Mouse (Mus musculus) heart, postnatal 0 days (tissue): Measurements from ENCODE around the gene Icam5. TPM values are rescaled to one million over a fixed set of nuclear protein-coding genes. Genes with fewer than 3 reads are reported as not detected.

Experiments
- ATAC-seq: fragments of 200-750 bp; cut with Nextera tagmentation; 2 replicates; pipeline ENCODE4 v1.8.0; 2017; ENCODE audit warnings: low read depth, moderate number of reproducible peaks, moderate library complexity; ENCODE audit not compliant: insufficient read depth
- DNase-seq: peaks from one replicate; pipeline ENCODE4 v3.0.0-alpha.2; 2016; ENCODE audit warnings: low spot score
- H3K27ac ChIP-seq: fragments of 300-500 bp; sonication (generic); 2 replicates; pipeline ENCODE4 v1.5.1; 2014; ENCODE audit warnings: low read depth, mild to moderate bottlenecking
- H3K27me3 ChIP-seq: fragments of 300-500 bp; sonication (generic); 2 replicates; pipeline ENCODE4 v1.6.1; 2014; ENCODE audit warnings: low read length, mixed read lengths; ENCODE audit not compliant: control insufficient read depth, insufficient read depth
- H3K36me3 ChIP-seq: fragments of 300-500 bp; sonication (generic); replicated peaks from 2 replicates; pipeline ENCODE4 v1.6.1; 2014; ENCODE audit warnings: low read length, mixed read lengths; ENCODE audit not compliant: control insufficient read depth, insufficient read depth
- H3K4me1 ChIP-seq: fragments of 300-500 bp; sonication (generic); 2 replicates; pipeline ENCODE4 v1.6.1; 2014; ENCODE audit warnings: antibody characterized with exemption; ENCODE audit not compliant: control insufficient read depth, insufficient read depth
- H3K4me2 ChIP-seq: fragments of 300-500 bp; sonication (generic); 2 replicates; pipeline ENCODE4 v1.6.1; 2014; ENCODE audit warnings: low read depth, mild to moderate bottlenecking, low read length, moderate library complexity
- H3K4me3 ChIP-seq: fragments of 300-500 bp; sonication (generic); 2 replicates; pipeline ENCODE4 v1.5.1; 2014; ENCODE audit warnings: low read depth, low read length
- H3K9ac ChIP-seq: fragments of 300-500 bp; sonication (generic); replicated peaks from 2 replicates; pipeline ENCODE4 v1.6.1; 2014; ENCODE audit warnings: low read depth, low read length, mixed read lengths
- H3K9me3 ChIP-seq: fragments of 300-500 bp; sonication (generic); replicated peaks from 2 replicates; pipeline ENCODE4 v1.6.1; 2016; ENCODE audit warnings: low read length; ENCODE audit not compliant: control insufficient read depth
- CTCF ChIP-seq: IDR thresholded peaks from 2 replicates; pipeline ENCODE4 v1.5.1; 2016; ENCODE audit warnings: antibody characterized with exemption, control low read depth, low read depth
- EP300 ChIP-seq: IDR thresholded peaks from 2 replicates; pipeline ENCODE4 v1.6.1; 2016; ENCODE audit warnings: antibody characterized with exemption, low read depth
- WGBS: fragments of 180-500 bp; shearing (Covaris S2); extraction: QIAGEN DNeasy Blood & Tissue Kit; methylation state at CpG from one replicate; pipeline ENCODE4 v1.1.7; 2014; 5-methylcytosine and 5-hydroxymethylcytosine counted together
- polyA plus RNA-seq: library from polyadenylated mRNA; unstranded; fragments of >200 nt; fragmentation: Nextera tagmentation; extraction: Ambion mirVana; gene quantifications from 2 replicates; pipeline ENCODE4 v1.2.1, GENCODE M21; 2015
- total RNA-seq: library from RNA; depleted of rRNA; stranded (reverse); fragments of >200 nt; gene quantifications from 2 replicates; pipeline ENCODE4 v1.2.3, GENCODE M21; 2014; ENCODE audit warnings: low replicate concordance

The Icam5 gene
- total and polyA plus RNA-seq, 2 experiments from 2014 or later = 0.04 TPM; not detected in 1

- 4% methylated on average over 29 of the region's 29 CpGs for WGBS
- Histone ChIP-seq H3K4me3 (peak overlapping the region; percentile 43), H3K4me2 (peak overlapping the region; percentile 58), H3K9ac (no peak overlapping the region), H3K9me3 (no peaks in the 10 kb centered on the region), H3K27me3 (peaks cover 28% of the 10 kb centered on the region), H3K4me1 (no peaks in the 10 kb centered on the region; the same call in 1 of the 2 replicates), H3K27ac (peak overlapping the region; percentile 54), H3K36me3 (no peaks in the 10 kb centered on the region)
- DNase-seq (peak; percentile 44), ATAC-seq (peak; percentile 63)
- no peak for TF ChIP-seq CTCF
Measured at GRCm38 (mm10) chr9:21014691-21015570, 16.9 kb upstream of the Icam5 start.

- H3K27me3 ChIP-seq = peaks cover 28% of the 10 kb centered on the region
- ATAC-seq = no peak
- no peak for TF ChIP-seq CTCF
- no peak for TF ChIP-seq EP300
Measured at GRCm38 (mm10) chr9:21015571-21016130, 16.2 kb upstream of the Icam5 start, which contains the start of gene Icam1. Gene Icam1 (plus strand): TSS chr9:21015985.

GRCm38 (mm10) chr9:21016331-21017176, 15.3 kb upstream of the Icam5 start:
- peak overlapping the region; percentile 43 for H3K4me3 ChIP-seq
- H3K4me1 ChIP-seq = no peaks in the 10 kb centered on the region; the same call in 1 of the 2 replicates
- no peaks in the 10 kb centered on the region for H3K36me3 ChIP-seq
- ATAC-seq (no peak), DNase-seq (no peak)
- H3K27ac ChIP-seq = peak overlapping the region; percentile 54; the same call in 1 of the 2 replicates
- H3K27me3 ChIP-seq = peaks cover 28% of the 10 kb centered on the region
- peak overlapping the region; percentile 58 for H3K4me2 ChIP-seq
- no peak overlapping the region for H3K9ac ChIP-seq
- no peaks in the 10 kb centered on the region for H3K9me3 ChIP-seq
- WGBS = 5% methylated on average over 17 of the region's 17 CpGs
- no peak for TF ChIP-seq EP300
- no peak for TF ChIP-seq CTCF

More at GRCm38 (mm10) chr9:21015571-21016130, 16.2 kb upstream of the Icam5 start, which contains the start of gene Icam1:
- Histone ChIP-seq H3K9ac (no peak within 1 kb of the TSS), H3K4me3 (peak within 1 kb of the TSS; percentile 43), H3K4me2 (peak within 1 kb of the TSS; percentile 58), H3K9me3 (no peaks in the 10 kb centered on the region), H3K4me1 (no peaks in the 10 kb centered on the region; the same call in 1 of the 2 replicates), H3K27ac (peak within 1 kb of the TSS; percentile 54), H3K36me3 (no peaks in the 10 kb centered on the region)
- under 1% methylated on average over 30 of the region's 30 CpGs for WGBS
- no peak for DNase-seq

- Histone ChIP-seq H3K4me2 (peak overlapping the region; percentile 58), H3K9me3 (no peaks in the 10 kb centered on the region), H3K36me3 (no peaks in the 10 kb centered on the region), H3K4me1 (no peaks in the 10 kb centered on the region; the same call in 1 of the 2 replicates), H3K9ac (no peak overlapping the region), H3K27me3 (peaks cover 28% of the 10 kb centered on the region), H3K4me3 (peak overlapping the region; percentile 43), H3K27ac (no peak overlapping the region)
- DNase-seq = no peak
- WGBS = 28% methylated on average over 4 of the region's 4 CpGs
- ATAC-seq = no peak
- TF ChIP-seq EP300 = no peak
- no peak for TF ChIP-seq CTCF
Measured at GRCm38 (mm10) chr9:21017177-21017575, 14.7 kb upstream of the Icam5 start.

GRCm38 (mm10) chr9:21018600-21018999, 13.3 kb upstream of the Icam5 start:
- H3K27ac ChIP-seq = no peak overlapping the region
- no peak for ATAC-seq
- no peak overlapping the region for H3K4me2 ChIP-seq
- H3K4me3 ChIP-seq = no peak overlapping the region
- TF ChIP-seq EP300 = no peak
- TF ChIP-seq CTCF = no peak
- no peak for DNase-seq
- no peak overlapping the region for H3K9ac ChIP-seq
- no peaks in the 10 kb centered on the region for H3K9me3 ChIP-seq
- no peaks in the 10 kb centered on the region for H3K36me3 ChIP-seq
- H3K4me1 ChIP-seq = no peaks in the 10 kb centered on the region; the same call in 1 of the 2 replicates
- peaks cover 28% of the 10 kb centered on the region for H3K27me3 ChIP-seq
- WGBS = 63% methylated on average over 2 of the region's 2 CpGs
